Mouse (Mus musculus) bone marrow macrophage, adult 2 months (primary cell): Measurements from ENCODE around the gene Kif23. TPM values are rescaled to one million over a fixed set of nuclear protein-coding genes. Genes with fewer than 3 reads are reported as not detected.

ENCODE experiments used
- H3K27ac ChIP-seq: 2 replicates; pipeline ENCODE4 v1.5.1; 2012; ENCODE audit warnings: low read depth, low read length; ENCODE audit not compliant: insufficient read depth
- H3K4me1 ChIP-seq: 2 replicates; pipeline ENCODE4 v1.6.1; 2012; ENCODE audit warnings: low read length; ENCODE audit not compliant: control insufficient read depth, insufficient read depth
- H3K4me3 ChIP-seq: 2 replicates; pipeline ENCODE4 v1.5.1; 2012; ENCODE audit warnings: mild to moderate bottlenecking, low read length, moderate library complexity; ENCODE audit not compliant: insufficient read depth
- CTCF ChIP-seq: IDR thresholded peaks from 2 replicates; pipeline ENCODE4 v1.5.1; 2012; ENCODE audit warnings: low read depth, mild to moderate bottlenecking, low read length, moderate library complexity
- POLR2A ChIP-seq: IDR thresholded peaks from 2 replicates; pipeline ENCODE4 v1.6.1; 2012; ENCODE audit warnings: mild to moderate bottlenecking, low read depth, low read length, borderline replicate concordance
- polyA plus RNA-seq: library from polyadenylated mRNA; stranded (reverse); fragments of >200 nt; gene quantifications from 2 replicates; pipeline ENCODE4 v1.2.4, GENCODE M21; 2012; ENCODE audit not compliant: missing spikeins, insufficient read depth, insufficient read length

Kif23 gene
- polyA plus RNA-seq, 1 experiment = 90.1 TPM

- Histone ChIP-seq H3K27ac (no peak overlapping the region), H3K4me1 (peaks cover 2% of the 10 kb centered on the region), H3K4me3 (no peak overlapping the region)
- TF ChIP-seq CTCF = no peak
- TF ChIP-seq POLR2A = no peak
Observed at GRCm38 (mm10) chr9:61916986-61917385, 29.6 kb downstream of the Kif23 start.

DNA sequence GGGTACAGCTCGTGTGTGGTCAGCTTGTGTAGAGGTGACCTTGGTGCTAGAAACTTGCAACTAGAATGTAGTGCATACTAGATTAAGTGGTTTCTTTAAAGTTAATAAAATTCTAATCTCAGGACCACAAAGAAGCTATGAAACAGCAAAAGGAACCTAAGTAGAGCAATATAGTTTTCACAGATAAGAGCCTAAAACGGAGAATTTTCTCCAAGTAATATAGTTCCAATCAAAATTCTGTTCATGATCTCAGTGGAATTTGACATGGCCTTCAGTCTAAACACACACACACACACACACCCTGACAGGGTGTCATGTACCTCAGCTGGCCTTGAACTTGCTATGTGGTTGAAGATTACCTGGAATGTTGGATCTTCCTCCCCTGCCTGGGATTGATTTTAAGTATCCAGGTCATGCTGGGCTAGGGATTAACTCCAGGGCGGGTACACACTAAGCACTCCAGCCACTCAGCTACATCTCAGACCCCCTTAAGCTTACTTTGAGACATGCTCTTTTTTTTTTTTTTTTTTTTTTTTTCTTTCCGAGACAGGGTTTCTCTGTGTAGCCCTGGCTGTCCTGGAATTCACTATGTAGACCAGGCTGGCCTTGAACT is 31.1 kb downstream of the Kif23 start:
- peak overlapping the region; percentile 96 for H3K4me3 ChIP-seq
- H3K4me1 ChIP-seq = peaks cover 2% of the 10 kb centered on the region
- TF ChIP-seq POLR2A = no peak
- no peak for TF ChIP-seq CTCF
- peak overlapping the region; percentile 95 for H3K27ac ChIP-seq

- Histone ChIP-seq H3K4me3 (peak overlapping the region; percentile 96), H3K4me1 (peaks cover 2% of the 10 kb centered on the region), H3K27ac (peak overlapping the region; percentile 95)
- TF ChIP-seq POLR2A = no peak
- TF ChIP-seq CTCF = no peak
Observed at GRCm38 (mm10) chr9:61914917-61915300, 31.7 kb downstream of the Kif23 start.

GRCm38 (mm10) chr9:61914203-61914916 is 32.2 kb downstream of the Kif23 start, which contains the start of gene Rplp1:
Gene Rplp1 (minus strand): TSS chr9:61914542.
- peaks cover 2% of the 10 kb centered on the region for H3K4me1 ChIP-seq
- peak within 1 kb of the TSS; percentile 95 for H3K27ac ChIP-seq
- no peak for TF ChIP-seq CTCF
- TF ChIP-seq POLR2A = 0 out of 2 replicates have a peak, but pooled peaks have one; percentile 41
- peak within 1 kb of the TSS; percentile 96 for H3K4me3 ChIP-seq

GRCm38 (mm10) chr9:61911300-61912128 is 35.1 kb downstream of the Kif23 start:
- Histone ChIP-seq H3K4me1 (peaks cover 7% of the 10 kb centered on the region), H3K27ac (no peak overlapping the region), H3K4me3 (no peak overlapping the region)
- TF ChIP-seq POLR2A = no peak
- no peak for TF ChIP-seq CTCF

DNA sequence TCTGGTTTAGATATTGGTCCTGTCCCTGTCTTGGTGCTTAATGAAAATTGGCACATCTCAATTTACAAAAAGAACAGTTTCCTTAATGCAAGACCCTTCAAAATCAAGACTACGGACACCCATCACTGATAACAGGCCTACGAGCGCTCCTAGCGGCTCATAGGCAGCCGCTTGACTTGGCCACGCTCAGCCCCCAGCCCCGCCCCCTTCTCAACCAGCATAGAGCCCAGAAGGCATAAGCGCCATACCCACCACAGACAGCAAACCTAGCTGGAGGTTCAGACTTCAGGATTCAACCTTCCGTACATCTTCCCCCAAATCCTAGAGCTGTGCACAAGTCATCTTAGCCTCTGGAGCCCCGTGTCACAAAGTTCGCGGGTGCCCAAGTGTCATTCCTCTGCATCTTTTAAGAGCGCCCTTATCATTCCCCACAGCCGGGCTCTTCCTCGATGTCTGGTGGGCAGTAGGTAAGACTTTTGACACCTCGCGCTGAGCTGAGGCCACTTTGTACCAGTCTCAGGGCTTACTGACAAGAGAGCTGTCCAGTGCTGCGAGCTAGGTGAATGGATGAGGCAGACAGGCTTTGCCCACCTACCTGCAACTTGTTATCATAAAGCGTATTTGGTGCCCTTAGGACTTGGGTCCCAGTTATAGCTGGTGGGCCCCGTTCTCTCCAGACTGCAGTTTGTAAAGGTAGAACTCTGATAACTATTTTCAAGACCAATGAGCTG is 35.9 kb downstream of the Kif23 start:
- H3K4me1 ChIP-seq = peaks cover 7% of the 10 kb centered on the region
- no peak overlapping the region for H3K27ac ChIP-seq
- no peak for TF ChIP-seq POLR2A
- no peak for TF ChIP-seq CTCF
- H3K4me3 ChIP-seq = no peak overlapping the region

- Histone ChIP-seq H3K4me1 (peaks cover 5% of the 10 kb centered on the region), H3K27ac (no peak overlapping the region)
- TF ChIP-seq CTCF (no peak), POLR2A (no peak)
Observed at GRCm38 (mm10) chr9:61909633-61910032, 36.9 kb downstream of the Kif23 start.

DNA sequence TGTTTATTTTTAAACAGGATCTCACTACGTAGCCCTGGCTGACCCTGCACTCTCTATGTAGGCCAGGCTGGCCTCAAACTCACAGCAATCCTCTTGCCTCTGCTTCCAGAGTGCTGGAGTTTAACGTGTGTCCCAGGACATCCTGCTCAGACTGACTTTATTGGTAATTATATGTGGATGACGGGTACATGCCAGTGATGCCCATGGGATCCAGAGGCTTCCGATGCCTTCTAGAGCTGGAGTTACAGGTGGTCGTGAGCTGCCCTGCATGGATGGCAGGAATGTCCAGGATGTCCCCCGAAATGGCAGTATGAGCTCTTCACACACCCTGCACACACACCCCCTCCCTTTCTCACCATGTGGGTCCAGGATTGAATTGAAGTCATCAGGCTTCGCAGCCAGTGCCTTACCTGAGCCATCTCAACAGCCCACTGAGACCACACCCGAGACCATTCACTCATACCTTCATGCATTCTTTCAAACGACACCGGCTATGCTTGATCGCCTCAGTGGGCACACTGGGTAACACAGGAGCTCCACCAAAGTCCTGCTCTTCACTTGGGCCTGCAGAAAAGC is 37.7 kb downstream of the Kif23 start:
- H3K27ac ChIP-seq = no peak overlapping the region
- H3K4me1 ChIP-seq = peaks cover 5% of the 10 kb centered on the region
- TF ChIP-seq POLR2A (no peak), CTCF (no peak)
- H3K4me3 ChIP-seq = no peak overlapping the region

More at GRCm38 (mm10) chr9:61909633-61910032, 36.9 kb downstream of the Kif23 start:
- no peak overlapping the region for H3K4me3 ChIP-seq

DNA sequence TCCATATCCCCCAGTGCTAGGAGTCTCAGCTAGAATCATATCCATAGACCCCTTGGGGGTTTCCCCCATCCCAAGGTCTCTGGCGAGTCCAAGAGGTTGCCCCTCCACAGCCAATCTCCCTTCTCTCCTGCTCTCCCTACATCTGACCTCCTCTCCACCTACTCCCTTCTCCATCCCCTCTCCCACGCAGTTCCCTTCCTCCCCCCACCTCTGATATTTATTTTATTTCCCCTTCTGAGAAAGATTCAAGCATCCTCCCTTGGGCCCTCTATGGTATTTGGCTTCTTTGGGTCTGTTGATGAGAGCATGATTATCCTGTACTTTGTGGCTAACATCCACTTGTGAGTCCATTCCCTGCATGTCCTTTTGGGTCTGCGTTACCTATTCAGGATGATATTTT is 38.2 kb downstream of the Kif23 start:
- no peak for TF ChIP-seq POLR2A
- TF ChIP-seq CTCF = no peak
- Histone ChIP-seq H3K4me1 (peaks cover 5% of the 10 kb centered on the region), H3K4me3 (no peak overlapping the region), H3K27ac (no peak overlapping the region)
